Mouse (Mus musculus) macrophage (primary cell): ENCODE data around the gene Sbds. TPM values are rescaled to one million over a fixed set of nuclear protein-coding genes. Genes with fewer than 3 reads are reported as not detected.

ENCODE experiments used
- H3K27ac ChIP-seq: fragments of 350-480 bp; formaldehyde crosslinking; 2 replicates; pipeline ENCODE4 v1.9.0; 2021
- H3K36me3 ChIP-seq: fragments of 350-480 bp; formaldehyde crosslinking; 2 replicates; pipeline ENCODE4 v1.9.0; 2021; ENCODE audit errors: inconsistent target
- H3K4me3 ChIP-seq: fragments of 350-480 bp; formaldehyde crosslinking; 2 replicates; pipeline ENCODE4 v1.9.0; 2021; ENCODE audit errors: inconsistent target
- H3K79me2 ChIP-seq: fragments of 350-480 bp; formaldehyde crosslinking; 2 replicates; pipeline ENCODE4 v1.9.0; 2021; ENCODE audit errors: inconsistent target
- WGBS: methylation state at CpG from one replicate; pipeline ENCODE4 v1.1.7; 2026; ENCODE audit warnings: inconsistent platforms; ENCODE audit not compliant: missing documents; 5-methylcytosine and 5-hydroxymethylcytosine counted together
- polyA plus RNA-seq: library from polyadenylated mRNA; stranded (reverse); fragments of 250-400 nt; gene quantifications from 3 replicates; pipeline ENCODE4 v1.2.4, GENCODE M21; 2018; ENCODE audit warnings: inconsistent platforms

Gene Sbds
- polyA plus RNA-seq, 1 experiment from 2014 or later: 110 TPM

- no peak overlapping the region for H3K27ac ChIP-seq
- H3K36me3 ChIP-seq: peaks cover 16% of the 10 kb centered on the region; the same call in 1 of the 2 replicates
- 99% methylated on average over 10 of the region's 10 CpGs for WGBS
Observed at GRCm38 (mm10) chr5:130200233-130201029, 54.9 kb downstream of the Sbds start.

GRCm38 (mm10) chr5:130197981-130198380 lies 57.3 kb downstream of the Sbds start:
- Histone ChIP-seq H3K27ac (no peak overlapping the region), H3K36me3 (peaks cover 19% of the 10 kb centered on the region; the same call in 1 of the 2 replicates), H3K79me2 (peaks cover 13% of the 10 kb centered on the region; the same call in 1 of the 2 replicates), H3K4me3 (no peak overlapping the region)
- 94% methylated on average over 7 of the region's 7 CpGs for WGBS

More at GRCm38 (mm10) chr5:130200233-130201029, 54.9 kb downstream of the Sbds start:
- H3K79me2 ChIP-seq: peaks cover 4% of the 10 kb centered on the region; the same call in 1 of the 2 replicates
- H3K4me3 ChIP-seq: no peak overlapping the region

GRCm38 (mm10) chr5:130197454-130197853 lies 57.9 kb downstream of the Sbds start:
- Histone ChIP-seq H3K36me3 (peaks cover 25% of the 10 kb centered on the region; the same call in 1 of the 2 replicates), H3K79me2 (peaks cover 13% of the 10 kb centered on the region; the same call in 1 of the 2 replicates), H3K4me3 (no peak overlapping the region), H3K27ac (no peak overlapping the region)
- 67% methylated on average over 3 of the region's 3 CpGs for WGBS

GRCm38 (mm10) chr5:130196307-130196706 lies 59.0 kb downstream of the Sbds start:
- H3K79me2 ChIP-seq: peaks cover 13% of the 10 kb centered on the region; the same call in 1 of the 2 replicates
- no peak overlapping the region for H3K27ac ChIP-seq
- H3K36me3 ChIP-seq: peaks cover 34% of the 10 kb centered on the region; the same call in 1 of the 2 replicates
- no peak overlapping the region for H3K4me3 ChIP-seq
- WGBS: 100% methylated on average over 1 of the region's 1 CpGs

Other genes with a start within 250 kb of the Sbds start
- 33.6 to 39.7 TPM (median 34.1 TPM) in 3 replicates for gene Asl, start 226.3 kb downstream of the Sbds start, polyA plus RNA-seq
- 28.9 to 33.0 TPM (median 32.1 TPM) in 3 replicates for gene Crcp, start 226.2 kb downstream of the Sbds start, polyA plus RNA-seq
- 11.0 to 26.4 TPM (median 21.7 TPM) in 3 replicates for gene Tpst1, start 182.2 kb downstream of the Sbds start, polyA plus RNA-seq
- 1.4 to 5.4 TPM (median 3.3 TPM) in 3 replicates for gene Kctd7, start 110.7 kb downstream of the Sbds start, polyA plus RNA-seq
- gene Rabgef1, start 83.7 kb downstream of the Sbds start, polyA plus RNA-seq: 25.9 to 31.2 TPM (median 30.9 TPM) in 3 replicates
- 32.3 to 42.3 TPM (median 35.1 TPM) in 3 replicates for gene Tmem248, start 38.4 kb downstream of the Sbds start, polyA plus RNA-seq
- gene Tyw1, start 89 bp upstream of the Sbds start, polyA plus RNA-seq: 7.9 to 17.1 TPM (median 10.6 TPM) in 3 replicates
- not detected in 3 replicates for gene Caln1, start 113.9 kb upstream of the Sbds start, polyA plus RNA-seq
- gene A330070K13Rik, start 129.1 kb upstream of the Sbds start, polyA plus RNA-seq: not detected in 3 replicates